Mouse (Mus musculus) E14TG2a.4 (cell line): Measurements from ENCODE around the gene Wdr63.

Experiments used
- CTCF ChIP-seq: conservative IDR thresholded peaks from 2 replicates; pipeline ENCODE4 v1.5.1; 2014; ENCODE audit warnings: low read length
- NANOG ChIP-seq: IDR thresholded peaks from 2 replicates; pipeline ENCODE4 v1.6.1; 2014; ENCODE audit warnings: borderline replicate concordance, low read length, mixed read lengths
- POU5F1 ChIP-seq: IDR thresholded peaks from 2 replicates; pipeline ENCODE4 v1.6.1; 2014; ENCODE audit warnings: low read length, borderline replicate concordance

GRCm38 (mm10) chr3:146014321-146014720 lies 93.6 kb downstream of the Wdr63 start:
- TF ChIP-seq CTCF = no peak
- no peak for TF ChIP-seq NANOG
- no peak for TF ChIP-seq POU5F1
